In genomic region chr13:106935871-106936255, GRCm38 (mm10) we compare ENCODE assay signal across 8 mouse cellular contexts. TPM values are rescaled to one million over a fixed set of nuclear protein-coding genes. Genes with fewer than 3 reads are reported as not detected.
A peak's percentile ranks its signal among the peaks of the same experiment; 100 is the strongest.
DNase-seq lines count a peak whose midpoint lies in the region; ATAC-seq and TF ChIP-seq lines count a peak whose summit lies in the region.

No protein-coding gene starts in this region.

- no peaks in the 10 kb centered on the region for H3K36me3 ChIP-seq in lung, postnatal 0 days (ENCODE audit: insufficient read depth, low read length)
- H3K36me3 ChIP-seq in erythroblast, embryonic 14.5 days (ENCODE audit: control insufficient read depth): peaks cover 6% of the 10 kb centered on the region
- H3K36me3 ChIP-seq in limb, embryonic 12.5 days: no peaks in the 10 kb centered on the region
- H3K36me3 ChIP-seq in neural tube, embryonic 15.5 days: no peaks in the 10 kb centered on the region

- H3K4me1 ChIP-seq in lung, postnatal 0 days (ENCODE audit: insufficient read depth, low read depth, low read length): peaks cover 4% of the 10 kb centered on the region; the same call in 1 of the 2 replicates
- H3K4me1 ChIP-seq in erythroblast, embryonic 14.5 days (ENCODE audit: control insufficient read depth): peaks cover 42% of the 10 kb centered on the region
- H3K4me1 ChIP-seq in limb, embryonic 12.5 days (replicated peaks): peaks cover 7% of the 10 kb centered on the region
- H3K4me1 ChIP-seq in neural tube, embryonic 15.5 days: peaks cover 19% of the 10 kb centered on the region

- H3K4me3 ChIP-seq in lung, postnatal 0 days (ENCODE audit: low read depth, low read length): peak overlapping the region; percentile 95
- H3K4me3 ChIP-seq in erythroblast, embryonic 14.5 days (replicated peaks): peak overlapping the region; percentile 100
- peak overlapping the region; percentile 98 for H3K4me3 ChIP-seq in limb, embryonic 12.5 days (replicated peaks)
- peak overlapping the region; percentile 99 for H3K4me3 ChIP-seq in neural tube, embryonic 15.5 days (replicated peaks)

- no peaks in the 10 kb centered on the region for H3K27me3 ChIP-seq in lung, postnatal 0 days (replicated peaks; ENCODE audit: insufficient read depth, low read length)
- H3K27me3 ChIP-seq in erythroblast, embryonic 14.5 days (ENCODE audit: control insufficient read depth): no peaks in the 10 kb centered on the region
- no peaks in the 10 kb centered on the region for H3K27me3 ChIP-seq in limb, embryonic 12.5 days
- H3K27me3 ChIP-seq in neural tube, embryonic 15.5 days (replicated peaks): no peaks in the 10 kb centered on the region

- DNase-seq in lung, postnatal 0 days (ENCODE audit: low spot score): no peak
- no peak for DNase-seq in lung, postnatal 25 days (ENCODE audit: low spot score)
- DNase-seq in embryo, embryonic 10 days (ENCODE audit: low spot score): no peak
- DNase-seq in thymus, postnatal 4 days: no peak

- TF ChIP-seq CTCF in lung, postnatal 0 days (IDR thresholded peaks at IDR 0.05): no peak

- H3K9ac ChIP-seq in lung, postnatal 0 days (replicated peaks; ENCODE audit: low read depth): peak overlapping the region; percentile 84
- H3K9ac ChIP-seq in limb, embryonic 12.5 days (replicated peaks): peak overlapping the region; percentile 92
- H3K9ac ChIP-seq in neural tube, embryonic 15.5 days (replicated peaks): peak overlapping the region; percentile 83

- H3K9me3 ChIP-seq in lung, postnatal 0 days (ENCODE audit: low read length): no peaks in the 10 kb centered on the region
- no peaks in the 10 kb centered on the region for H3K9me3 ChIP-seq in erythroblast, embryonic 14.5 days (ENCODE audit: control insufficient read depth, low read length)
- H3K9me3 ChIP-seq in limb, embryonic 12.5 days: no peaks in the 10 kb centered on the region
- H3K9me3 ChIP-seq in neural tube, embryonic 15.5 days (replicated peaks): no peaks in the 10 kb centered on the region

- no peak for TF ChIP-seq EP300 in lung, postnatal 0 days (IDR thresholded peaks at IDR 0.05)

- H3K4me2 ChIP-seq in lung, postnatal 0 days (replicated peaks; ENCODE audit: low read depth, low read length): peak overlapping the region; percentile 94
- H3K4me2 ChIP-seq in limb, embryonic 12.5 days: peak overlapping the region; percentile 64
- peak overlapping the region; percentile 76 for H3K4me2 ChIP-seq in neural tube, embryonic 15.5 days

- no peak for ATAC-seq in lung, postnatal 0 days
- no peak for ATAC-seq in limb, embryonic 12.5 days (ENCODE audit: insufficient number of reproducible peaks, insufficient read depth, low FRiP score, low TSS enrichment, low read depth)
- ATAC-seq in neural tube, embryonic 15.5 days (ENCODE audit: low FRiP score): no peak
- ATAC-seq in CD4-positive, CD25-positive, alpha-beta regulatory T cell, adult 4 months: no peak

- 6% methylated on average over 9 of the region's 9 CpGs for whole genome bisulfite sequencing in lung, postnatal 0 days
- 10% methylated on average over 9 of the region's 9 CpGs for WGBS in limb, embryonic 12.5 days
- WGBS in neural tube, embryonic 15.5 days: 8% methylated on average over 9 of the region's 9 CpGs

- H3K27ac ChIP-seq in lung, postnatal 0 days (ENCODE audit: low read length): peak overlapping the region; percentile 75; the same call in 1 of the 2 replicates
- peak overlapping the region; percentile 86 for H3K27ac ChIP-seq in limb, embryonic 12.5 days
- H3K27ac ChIP-seq in neural tube, embryonic 15.5 days (replicated peaks): peak overlapping the region; percentile 90

RNA-seq across cellular contexts. Expression of gene Ipo11, which starts 0.9 kb away (rescaled TPM):
- polyA plus RNA-seq in lung, postnatal 0 days (2015; fragmentation: Nextera tagmentation; extraction: Ambion mirVana): 21.6 and 25.3 TPM in 2 replicates
- polyA plus RNA-seq in erythroblast, embryonic 14.5 days (2012): 0.86 and 1.5 TPM in 2 replicates
- 59.0 and 59.3 TPM in 2 replicates for polyA plus RNA-seq in limb, embryonic 12.5 days (2016; fragmentation: Nextera tagmentation; extraction: Ambion mirVana)
- 37.9 and 41.3 TPM in 2 replicates for polyA plus RNA-seq in neural tube, embryonic 15.5 days (2015; fragmentation: Nextera tagmentation; extraction: Ambion mirVana)
- polyA plus RNA-seq in CD4-positive, CD25-positive, alpha-beta regulatory T cell, adult 4 months (2017; shearing (Covaris generic)): 10 to 100 TPM; 24.3 to 29.5 TPM

RNA-seq across cellular contexts. Expression of gene Dimt1, which starts 11.1 kb away (rescaled TPM):
- 14.6 and 18.5 TPM in 2 replicates for polyA plus RNA-seq in lung, postnatal 0 days (2015; fragmentation: Nextera tagmentation; extraction: Ambion mirVana)
- 1.1 TPM in 2 replicates for polyA plus RNA-seq in erythroblast, embryonic 14.5 days (2012)
- polyA plus RNA-seq in limb, embryonic 12.5 days (2016; fragmentation: Nextera tagmentation; extraction: Ambion mirVana): 49.6 and 56.1 TPM in 2 replicates
- polyA plus RNA-seq in neural tube, embryonic 15.5 days (2015; fragmentation: Nextera tagmentation; extraction: Ambion mirVana): 37.5 and 39.8 TPM in 2 replicates
- 10 to 100 TPM; 27.8 to 30.3 TPM for polyA plus RNA-seq in CD4-positive, CD25-positive, alpha-beta regulatory T cell, adult 4 months (2017; shearing (Covaris generic))
